Mouse (Mus musculus) small intestine, adult 10 weeks (tissue): ENCODE data around the gene Kcnk3. TPM values are rescaled to one million over a fixed set of nuclear protein-coding genes. Genes with fewer than 3 reads are reported as not detected.

Source experiments
- polyA plus RNA-seq: library from polyadenylated mRNA; stranded (reverse); fragments of 350-450 nt; fragmentation: Illumina TruSeq; extraction: RNeasy Lipid Tissue Mini Kit (QIAGEN cat#74804); gene quantifications from one replicate; pipeline ENCODE4 v1.2.3, GENCODE M21; 2014; ENCODE audit warnings: low replicate concordance

The Kcnk3 gene
- 0.56 TPM for polyA plus RNA-seq

DNA sequence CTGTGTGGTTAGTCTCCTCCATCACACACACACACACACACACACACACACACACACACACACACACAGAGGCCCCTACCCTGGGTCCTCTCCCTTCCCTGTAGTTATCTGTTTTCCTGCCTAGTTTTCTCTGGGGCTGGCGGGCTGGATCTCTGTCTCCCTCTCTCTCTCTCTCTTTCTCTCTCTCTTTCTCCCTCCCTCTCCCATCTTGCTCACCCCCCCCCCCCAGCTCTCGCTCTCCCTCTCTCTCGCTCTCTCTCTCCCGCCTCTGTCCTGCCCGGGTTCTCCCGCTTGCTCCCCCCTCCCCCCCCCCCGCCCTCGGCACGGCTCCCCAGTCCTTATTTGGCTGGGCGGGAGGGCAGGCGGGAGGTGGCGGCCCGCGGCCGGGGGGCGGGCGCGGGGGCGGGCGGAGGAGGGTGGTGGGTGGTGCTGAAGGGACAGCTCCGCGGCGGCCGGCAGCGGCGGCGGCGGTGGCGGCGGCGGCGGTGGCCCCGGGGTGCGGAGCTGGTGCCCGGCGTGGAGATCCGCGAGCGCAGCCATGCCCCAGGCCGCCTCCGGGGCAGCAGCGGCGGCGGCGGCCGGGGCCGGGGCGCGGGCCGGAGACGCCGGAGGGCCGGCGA is at the start of gene Kcnk3:
TSS of gene Kcnk3 (plus strand) at position 490 of the 620 bp plus-strand sequence.

DNA sequence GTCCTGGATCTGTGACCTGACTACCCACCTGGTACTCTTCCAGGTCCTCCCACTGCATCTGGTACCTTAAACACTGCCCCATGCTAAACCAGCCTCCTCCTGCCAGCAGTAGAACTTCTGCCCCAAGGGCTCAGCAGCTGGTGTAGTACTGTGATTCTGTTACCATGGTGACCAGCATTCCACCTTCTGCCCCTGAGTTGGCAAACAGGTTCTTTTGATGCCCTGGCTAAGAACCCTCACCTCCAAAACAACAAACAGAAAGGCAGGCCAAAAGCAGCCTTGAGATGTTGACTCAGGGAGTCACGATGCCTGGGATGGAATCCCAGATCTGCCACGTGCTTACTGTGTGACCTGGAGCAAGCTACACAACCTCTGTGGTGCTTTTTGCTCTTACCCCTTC is 42.3 kb upstream of the Kcnk3 start, which contains the start of gene Cib4:
TSS of gene Cib4 (minus strand) at position 139 of the 400 bp plus-strand sequence.

DNA sequence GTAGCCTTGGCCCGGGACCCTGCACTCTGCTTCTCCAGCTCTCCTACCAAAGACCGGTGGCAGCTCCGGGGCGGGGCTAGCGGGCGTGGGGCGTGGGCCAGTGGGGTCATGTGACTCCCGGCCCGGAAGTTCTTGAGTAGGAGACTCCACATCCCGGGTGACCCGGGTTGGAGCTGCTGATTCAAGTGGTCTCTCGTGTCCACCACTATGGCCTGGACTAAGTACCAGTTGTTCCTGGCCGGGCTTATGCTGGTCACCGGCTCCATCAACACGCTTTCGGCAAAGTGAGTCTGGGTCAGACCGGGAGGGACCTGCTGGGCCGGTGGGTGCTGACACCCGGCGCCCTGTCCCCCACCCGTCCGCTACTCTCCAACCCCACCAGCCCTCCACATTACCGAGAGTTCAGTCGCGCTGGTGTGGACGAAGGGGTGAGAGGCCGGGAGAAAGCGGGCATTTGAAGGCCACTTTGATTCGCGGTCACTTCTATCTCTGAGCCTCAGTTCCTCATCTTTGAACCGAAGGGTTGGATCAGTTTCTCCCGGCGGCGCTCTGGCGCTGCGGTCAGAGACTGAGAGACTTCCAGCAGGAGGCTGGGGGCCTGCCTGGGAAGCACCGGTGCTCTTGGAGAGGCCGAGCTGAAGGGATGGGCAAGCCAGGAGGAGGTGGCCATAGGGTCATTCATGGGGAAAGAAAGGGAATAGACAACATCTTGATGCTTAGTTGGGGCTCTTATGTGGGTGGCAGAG is 60.0 kb downstream of the Kcnk3 start, which contains the start of gene Slc35f6:
TSS of gene Slc35f6 (plus strand) at position 119 of the 746 bp plus-strand sequence.

DNA sequence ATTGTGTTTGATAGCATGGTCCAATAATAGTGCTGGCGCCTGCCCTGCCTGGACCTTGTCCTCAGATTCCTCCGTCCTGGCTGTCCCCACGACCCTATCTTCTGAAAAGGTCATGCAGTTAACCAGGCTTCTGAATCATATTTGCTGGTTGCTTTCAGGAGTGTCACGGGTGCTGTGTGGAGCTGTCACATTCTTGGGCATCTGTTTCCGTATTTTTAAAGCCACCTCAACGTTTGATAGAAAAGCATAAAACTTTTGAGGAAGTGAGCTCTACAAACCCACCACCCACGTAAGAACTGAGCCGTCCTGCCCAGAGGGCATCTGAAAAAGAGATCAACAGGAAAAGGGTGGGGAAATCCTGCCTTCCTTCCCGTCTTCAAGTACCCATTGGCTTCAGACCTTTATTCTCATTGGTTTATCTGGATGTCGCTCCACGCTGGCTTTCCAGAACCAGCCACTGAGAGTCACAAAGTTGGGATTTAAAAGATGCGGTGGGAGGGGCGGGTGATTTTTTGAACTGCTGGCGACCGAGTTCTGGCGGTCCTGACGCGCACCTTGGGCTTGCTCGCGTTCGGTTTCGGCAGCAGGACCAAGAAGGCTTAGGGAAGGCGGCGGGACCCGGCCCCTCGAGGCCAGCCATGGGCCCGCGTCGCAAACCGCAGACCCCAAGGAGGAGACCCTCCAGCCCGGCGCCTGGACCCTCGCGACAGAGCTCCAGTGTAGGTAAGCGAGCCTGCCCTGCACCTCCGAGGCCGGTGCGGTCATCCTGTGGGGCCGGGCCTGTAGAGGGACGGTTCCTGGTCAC is 78.6 kb downstream of the Kcnk3 start, which contains the start of gene Cenpa:
TSS of gene Cenpa (plus strand) at position 387 of the 805 bp plus-strand sequence.

Other genes with a start within 250 kb of the Kcnk3 start
- gene Otof, start 126.2 kb upstream of the Kcnk3 start, polyA plus RNA-seq: not detected
- gene 1700001C02Rik, start 122.1 kb upstream of the Kcnk3 start, polyA plus RNA-seq: not detected
- gene Cib4, start 42.3 kb upstream of the Kcnk3 start, polyA plus RNA-seq: not detected
- 5.8 TPM for gene Slc35f6, start 59.8 kb downstream of the Kcnk3 start, polyA plus RNA-seq
- 24.2 TPM for gene Cenpa, start 78.6 kb downstream of the Kcnk3 start, polyA plus RNA-seq
- 0.37 TPM for gene Dpysl5, start 123.4 kb downstream of the Kcnk3 start, polyA plus RNA-seq
- 9.5 TPM for gene Mapre3, start 226.5 kb downstream of the Kcnk3 start, polyA plus RNA-seq